Mouse (Mus musculus): ENCODE measurements at regions not wholly inside any gene's neighbourhood (a gene's known extent, or its start where the extent isn't known, plus 50 kb on each side); places are given as distances from the start of the nearest gene placed in this dataset.

- H3K4me2 ChIP-seq (ENCODE audit: low read length), result 0 out of 2 replicates have a peak overlapping the region, but pooled peaks have one; percentile 6
- H3K9me3 ChIP-seq (ENCODE audit: control insufficient read depth, low read length), result no peaks in the 10 kb centered on the region
- no peak for DNase-seq (ENCODE audit: low spot score)
Measured at GRCm38 (mm10) chr14:48330965-48331622, 114.8 kb upstream of the Tmem260 start.

GRCm38 (mm10) chr14:48331623-48332000 lies 114.3 kb upstream of the Tmem260 start:
- DNase-seq (ENCODE audit: low spot score) (no peak), ATAC-seq (replicated peaks; ENCODE audit: low FRiP score, low TSS enrichment, low read depth) (no peak)
- Histone ChIP-seq H3K4me3 (ENCODE audit: low read depth, low read length) (no peak overlapping the region), H3K9me3 (ENCODE audit: control insufficient read depth, low read length) (no peaks in the 10 kb centered on the region), H3K4me2 (ENCODE audit: low read length) (no peak overlapping the region), H3K27ac (ENCODE audit: low read depth) (no peak overlapping the region), H3K9ac (ENCODE audit: low read length) (no peak overlapping the region), H3K4me1 (replicated peaks; ENCODE audit: control insufficient read depth, insufficient read depth, low read length) (peaks cover 36% of the 10 kb centered on the region), H3K27me3 (replicated peaks; ENCODE audit: control insufficient read depth, insufficient read depth, low read length) (no peaks in the 10 kb centered on the region), H3K36me3 (ENCODE audit: control insufficient read depth, insufficient read depth, low read length) (no peaks in the 10 kb centered on the region)
- 51% methylated on average over 2 of the region's 2 CpGs for WGBS

More at GRCm38 (mm10) chr14:48330965-48331622, 114.8 kb upstream of the Tmem260 start:
- Histone ChIP-seq H3K27ac (ENCODE audit: low read depth) (no peak overlapping the region; the same call in 1 of the 2 replicates), H3K4me1 (replicated peaks; ENCODE audit: control insufficient read depth, insufficient read depth, low read length) (peaks cover 36% of the 10 kb centered on the region), H3K36me3 (ENCODE audit: control insufficient read depth, insufficient read depth, low read length) (no peaks in the 10 kb centered on the region), H3K4me3 (ENCODE audit: low read depth, low read length) (no peak overlapping the region), H3K9ac (ENCODE audit: low read length) (no peak overlapping the region), H3K27me3 (replicated peaks; ENCODE audit: control insufficient read depth, insufficient read depth, low read length) (no peaks in the 10 kb centered on the region)
- ATAC-seq (replicated peaks; ENCODE audit: low FRiP score, low TSS enrichment, low read depth), result 0 out of 2 replicates have a peak, but pooled peaks have one; percentile 33
- 4% methylated on average over 4 of the region's 4 CpGs for WGBS

GRCm38 (mm10) chr14:48332193-48332592 lies 113.7 kb upstream of the Tmem260 start:
- Histone ChIP-seq H3K4me1 (replicated peaks; ENCODE audit: control insufficient read depth, insufficient read depth, low read length) (peaks cover 36% of the 10 kb centered on the region), H3K4me3 (ENCODE audit: low read depth, low read length) (no peak overlapping the region), H3K4me2 (ENCODE audit: low read length) (no peak overlapping the region), H3K27me3 (replicated peaks; ENCODE audit: control insufficient read depth, insufficient read depth, low read length) (no peaks in the 10 kb centered on the region), H3K36me3 (ENCODE audit: control insufficient read depth, insufficient read depth, low read length) (no peaks in the 10 kb centered on the region), H3K9ac (ENCODE audit: low read length) (no peak overlapping the region), H3K9me3 (ENCODE audit: control insufficient read depth, low read length) (no peaks in the 10 kb centered on the region), H3K27ac (ENCODE audit: low read depth) (no peak overlapping the region)
- ATAC-seq (replicated peaks; ENCODE audit: low FRiP score, low TSS enrichment, low read depth) (no peak), DNase-seq (ENCODE audit: low spot score) (no peak)
- 40% methylated on average over 2 of the region's 2 CpGs for WGBS

DNA sequence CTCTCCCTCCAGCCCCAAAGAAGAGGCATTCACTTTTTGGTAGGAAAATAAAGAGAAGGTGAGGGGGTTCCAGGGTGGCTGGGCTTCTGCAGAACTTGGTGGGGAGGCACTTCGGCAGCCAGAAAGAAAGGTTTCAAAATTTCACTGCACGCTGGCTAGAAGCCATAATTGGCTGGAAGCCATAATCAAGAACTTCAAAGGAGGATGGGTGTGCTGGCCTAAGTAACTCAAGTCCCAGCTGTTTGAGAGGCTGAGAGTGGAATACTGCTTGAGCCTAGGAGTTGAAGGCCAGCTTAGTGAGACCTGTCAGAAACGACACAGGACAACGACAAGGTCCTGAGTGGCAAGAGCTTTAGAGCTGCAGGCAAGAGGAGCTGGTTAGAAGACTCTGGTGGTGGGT lies 113.3 kb upstream of the Tmem260 start:
- Histone ChIP-seq H3K9me3 (ENCODE audit: control insufficient read depth, low read length) (no peaks in the 10 kb centered on the region), H3K27me3 (replicated peaks; ENCODE audit: control insufficient read depth, insufficient read depth, low read length) (no peaks in the 10 kb centered on the region), H3K9ac (ENCODE audit: low read length) (no peak overlapping the region), H3K4me2 (ENCODE audit: low read length) (no peak overlapping the region), H3K36me3 (ENCODE audit: control insufficient read depth, insufficient read depth, low read length) (no peaks in the 10 kb centered on the region), H3K27ac (ENCODE audit: low read depth) (no peak overlapping the region), H3K4me3 (ENCODE audit: low read depth, low read length) (no peak overlapping the region), H3K4me1 (replicated peaks; ENCODE audit: control insufficient read depth, insufficient read depth, low read length) (peaks cover 36% of the 10 kb centered on the region)
- WGBS, result 38% methylated on average over 4 of the region's 4 CpGs
- ATAC-seq (replicated peaks; ENCODE audit: low FRiP score, low TSS enrichment, low read depth) (no peak), DNase-seq (ENCODE audit: low spot score) (no peak)

DNA sequence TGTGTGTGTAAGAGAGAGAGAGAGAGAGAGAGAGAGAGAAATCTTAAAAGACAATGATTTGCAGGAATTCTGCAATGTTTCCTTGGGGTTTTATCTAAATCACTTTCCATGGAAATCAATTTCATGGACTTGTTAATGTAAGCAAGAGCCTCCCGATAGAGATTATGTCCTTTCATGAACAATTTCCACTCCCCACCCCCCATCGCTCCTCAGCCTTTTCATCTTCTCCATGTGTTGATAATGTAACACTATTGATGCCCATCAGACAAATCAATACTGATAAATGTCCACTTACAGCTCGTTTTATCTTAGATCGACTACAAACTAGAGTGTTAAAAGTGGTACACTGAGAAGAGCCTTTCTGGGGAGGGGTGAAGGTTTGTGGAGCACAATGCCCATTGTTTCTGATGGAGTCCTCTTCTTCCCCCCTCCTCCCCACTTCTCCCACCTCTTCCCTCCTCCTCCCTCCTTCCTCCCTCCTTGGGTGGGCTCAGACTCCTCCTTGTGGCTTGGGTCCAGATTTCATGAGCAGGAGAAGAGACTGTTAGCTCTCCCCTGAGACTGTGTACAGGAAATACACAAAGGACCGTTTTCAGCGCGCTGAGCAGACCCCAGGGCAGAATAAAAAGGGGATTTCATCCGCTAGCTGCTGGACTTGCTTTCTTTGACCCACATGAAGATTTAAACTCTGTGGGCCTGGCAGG lies 111.7 kb upstream of the Tmem260 start:
- Histone ChIP-seq H3K9ac (ENCODE audit: low read length) (no peak overlapping the region), H3K27me3 (replicated peaks; ENCODE audit: control insufficient read depth, insufficient read depth, low read length) (no peaks in the 10 kb centered on the region), H3K4me3 (ENCODE audit: low read depth, low read length) (no peak overlapping the region), H3K36me3 (ENCODE audit: control insufficient read depth, insufficient read depth, low read length) (no peaks in the 10 kb centered on the region), H3K4me2 (ENCODE audit: low read length) (no peak overlapping the region), H3K4me1 (replicated peaks; ENCODE audit: control insufficient read depth, insufficient read depth, low read length) (peaks cover 36% of the 10 kb centered on the region), H3K27ac (ENCODE audit: low read depth) (0 out of 2 replicates have a peak overlapping the region, but pooled peaks have one; percentile 8), H3K9me3 (ENCODE audit: control insufficient read depth, low read length) (no peaks in the 10 kb centered on the region)
- ATAC-seq (replicated peaks; ENCODE audit: low FRiP score, low TSS enrichment, low read depth) (no peak; the same call in 1 of the 2 replicates), DNase-seq (ENCODE audit: low spot score) (no peak)
- WGBS, result 31% methylated on average over 8 of the region's 8 CpGs

GRCm38 (mm10) chr14:48339434-48339833 lies 106.5 kb upstream of the Tmem260 start:
- WGBS, result 81% methylated on average over 4 of the region's 4 CpGs
- ATAC-seq (replicated peaks; ENCODE audit: low FRiP score, low TSS enrichment, low read depth) (no peak), DNase-seq (ENCODE audit: low spot score) (no peak)
- Histone ChIP-seq H3K4me1 (replicated peaks; ENCODE audit: control insufficient read depth, insufficient read depth, low read length) (peaks cover 3% of the 10 kb centered on the region; the same call in 1 of the 2 replicates), H3K9ac (ENCODE audit: low read length) (no peak overlapping the region), H3K36me3 (ENCODE audit: control insufficient read depth, insufficient read depth, low read length) (no peaks in the 10 kb centered on the region), H3K4me3 (ENCODE audit: low read depth, low read length) (no peak overlapping the region), H3K27ac (ENCODE audit: low read depth) (no peak overlapping the region), H3K4me2 (ENCODE audit: low read length) (no peak overlapping the region), H3K27me3 (replicated peaks; ENCODE audit: control insufficient read depth, insufficient read depth, low read length) (no peaks in the 10 kb centered on the region), H3K9me3 (ENCODE audit: control insufficient read depth, low read length) (no peaks in the 10 kb centered on the region)

- Histone ChIP-seq H3K27me3 (replicated peaks; ENCODE audit: control insufficient read depth, insufficient read depth, low read length) (no peaks in the 10 kb centered on the region), H3K36me3 (ENCODE audit: control insufficient read depth, insufficient read depth, low read length) (no peaks in the 10 kb centered on the region), H3K4me1 (replicated peaks; ENCODE audit: control insufficient read depth, insufficient read depth, low read length) (no peaks in the 10 kb centered on the region), H3K27ac (ENCODE audit: low read depth) (no peak overlapping the region), H3K4me3 (ENCODE audit: low read depth, low read length) (no peak overlapping the region), H3K9me3 (ENCODE audit: control insufficient read depth, low read length) (no peaks in the 10 kb centered on the region), H3K4me2 (ENCODE audit: low read length) (no peak overlapping the region), H3K9ac (ENCODE audit: low read length) (no peak overlapping the region)
- no peak for ATAC-seq (replicated peaks; ENCODE audit: low FRiP score, low TSS enrichment, low read depth)
- no peak for DNase-seq (ENCODE audit: low spot score)
- WGBS, result 52% methylated on average over 7 of the region's 7 CpGs
Measured at GRCm38 (mm10) chr14:48342944-48343343, 103.0 kb upstream of the Tmem260 start.

DNA sequence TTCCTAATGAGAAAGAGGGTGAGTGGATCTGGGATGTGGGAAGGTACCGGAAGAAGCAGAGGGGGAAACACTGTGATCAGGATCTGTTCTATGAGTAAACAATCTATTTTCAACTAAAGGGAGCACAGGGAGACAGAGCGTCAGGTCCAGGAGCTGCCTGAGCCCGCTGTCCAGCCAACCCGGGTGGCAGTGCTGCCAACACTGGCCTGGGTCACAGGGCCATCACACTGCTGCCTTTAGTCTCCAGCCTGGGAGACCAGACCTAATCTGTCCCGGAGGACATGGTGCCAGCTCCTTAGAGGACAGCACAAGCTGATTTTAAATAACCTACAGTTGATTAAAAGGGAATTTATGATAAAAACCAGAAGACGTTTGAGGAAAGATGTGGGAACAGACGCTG lies 100.0 kb upstream of the Tmem260 start:
- DNase-seq (ENCODE audit: low spot score) (no peak), ATAC-seq (replicated peaks; ENCODE audit: low FRiP score, low TSS enrichment, low read depth) (no peak)
- no peak overlapping the region for H3K9ac ChIP-seq (ENCODE audit: low read length)
- H3K4me2 ChIP-seq (ENCODE audit: low read length), result no peak overlapping the region
- WGBS, result 84% methylated on average over 7 of the region's 7 CpGs
- no peaks in the 10 kb centered on the region for H3K27me3 ChIP-seq (replicated peaks; ENCODE audit: control insufficient read depth, insufficient read depth, low read length)
- no peak overlapping the region for H3K4me3 ChIP-seq (ENCODE audit: low read depth, low read length)
- H3K27ac ChIP-seq (ENCODE audit: low read depth), result no peak overlapping the region
- no peaks in the 10 kb centered on the region for H3K9me3 ChIP-seq (ENCODE audit: control insufficient read depth, low read length)
- no peaks in the 10 kb centered on the region for H3K4me1 ChIP-seq (replicated peaks; ENCODE audit: control insufficient read depth, insufficient read depth, low read length)
- no peaks in the 10 kb centered on the region for H3K36me3 ChIP-seq (ENCODE audit: control insufficient read depth, insufficient read depth, low read length)
